Mouse (Mus musculus) left cerebral cortex, postnatal 36 days (tissue): ENCODE data around the gene Apol6. TPM values are rescaled to one million over a fixed set of nuclear protein-coding genes. Genes with fewer than 3 reads are reported as not detected.
"Not testable (repeated sequence)": the region's sequence is repeated elsewhere in the genome, so short reads cannot be mapped to it uniquely, and the experiment has no call there.

Source experiments
- DNase-seq, 2 experiments: peaks; one replicate each; pipeline ENCODE4 v3.0.0; 2021 to 2022; ENCODE audit warnings: low spot score in 2 of 2, mixed read lengths in 1 of 2
- intact Hi-C: fragments of 180-260 bp; cut with DNase I; formaldehyde crosslinking; loops from one replicate; pipeline ENCODE4 v1.15.1; 2025
- total RNA-seq, 2 experiments: library from RNA; stranded (reverse); gene quantifications; 2 replicates each; pipeline ENCODE4 v1.2.3; 2021

The Apol6 gene
- total RNA-seq, 2 experiments from 2014 or later = 0.27 to 0.49 TPM

DNA sequence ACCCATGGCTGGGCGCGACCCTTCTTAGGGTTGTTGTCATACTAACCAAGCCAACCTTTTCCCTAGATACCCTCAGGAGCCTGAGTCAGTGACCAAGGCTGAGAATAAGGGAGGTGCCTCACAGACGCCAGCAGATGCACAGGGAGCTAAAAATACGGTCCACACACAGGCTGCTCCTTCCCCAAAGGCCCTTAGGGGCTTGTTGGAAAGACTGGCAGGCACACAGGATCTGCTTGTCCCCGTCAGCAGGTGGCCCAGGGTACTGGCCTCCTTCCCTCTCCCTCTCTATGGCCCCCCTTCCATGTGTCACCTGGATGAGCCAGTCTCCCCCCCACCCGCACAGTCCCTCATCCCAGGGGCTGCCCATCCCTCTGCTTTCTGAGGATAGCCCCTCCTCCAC lies 16.9 kb upstream of the Apol6 start:
- DNase-seq = no peak
- intact Hi-C loops = loop anchor here (5.0 kb wide), 1 partner anchor 40 kb away; no protein-coding TSS in a partner anchor

DNA sequence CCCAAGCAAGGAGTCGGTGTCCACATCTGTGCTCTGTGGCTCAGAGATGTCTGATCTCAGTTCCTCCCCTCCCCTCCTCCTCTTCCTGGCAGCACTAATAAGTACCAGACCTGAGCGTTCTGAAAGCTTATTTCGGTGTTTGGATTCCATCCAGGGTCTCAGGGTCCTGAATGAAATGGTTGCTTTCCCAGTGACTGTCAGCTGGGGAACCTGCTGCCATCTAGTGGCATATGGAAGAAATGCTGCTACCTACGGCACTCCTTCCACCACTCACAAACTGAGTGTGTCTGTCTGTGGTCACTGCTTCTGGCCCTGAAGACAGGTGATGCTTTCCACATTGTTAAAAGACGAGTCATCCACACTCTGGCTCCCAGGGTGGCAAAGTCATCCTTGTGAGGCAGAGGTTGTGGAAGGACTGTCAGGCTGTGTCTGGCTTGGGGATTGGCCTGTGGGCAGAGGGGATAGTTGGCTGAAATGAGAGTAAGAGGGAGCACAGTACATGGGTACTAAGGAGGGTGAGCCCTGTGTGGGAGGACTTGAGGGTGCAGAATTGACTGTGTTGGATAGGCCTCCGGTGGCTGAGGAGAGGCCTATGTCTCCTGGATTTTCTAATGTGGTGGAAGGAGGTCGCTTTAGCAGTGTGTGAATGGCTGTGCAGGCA lies 15.1 kb upstream of the Apol6 start:
- peak in 1 of 2 experiments; percentile 44 for DNase-seq
- intact Hi-C loops = loop anchor here (5.0 kb wide), 1 partner anchor 38 kb away; no protein-coding TSS in a partner anchor

DNA sequence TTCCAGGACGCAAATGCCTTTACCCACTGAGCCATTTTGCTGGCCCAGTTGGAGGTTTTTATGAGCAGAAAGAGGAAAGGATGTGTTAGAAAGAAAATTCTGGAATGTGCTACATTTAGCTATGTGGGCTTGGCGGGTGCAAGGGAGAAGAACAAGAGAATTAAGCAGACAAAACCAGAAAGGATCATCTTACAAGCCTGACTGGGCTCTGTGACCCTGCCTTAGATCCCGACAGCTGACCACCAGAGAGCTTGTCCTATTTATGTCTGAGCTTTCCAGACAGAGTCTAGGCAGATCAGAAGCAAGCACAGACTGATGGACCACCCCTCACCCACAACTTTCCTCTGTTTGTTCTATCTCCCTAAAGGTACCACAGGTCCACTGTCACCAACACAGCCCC lies 13.3 kb upstream of the Apol6 start:
- DNase-seq = no peak
- intact Hi-C loops = no loop called here

DNA sequence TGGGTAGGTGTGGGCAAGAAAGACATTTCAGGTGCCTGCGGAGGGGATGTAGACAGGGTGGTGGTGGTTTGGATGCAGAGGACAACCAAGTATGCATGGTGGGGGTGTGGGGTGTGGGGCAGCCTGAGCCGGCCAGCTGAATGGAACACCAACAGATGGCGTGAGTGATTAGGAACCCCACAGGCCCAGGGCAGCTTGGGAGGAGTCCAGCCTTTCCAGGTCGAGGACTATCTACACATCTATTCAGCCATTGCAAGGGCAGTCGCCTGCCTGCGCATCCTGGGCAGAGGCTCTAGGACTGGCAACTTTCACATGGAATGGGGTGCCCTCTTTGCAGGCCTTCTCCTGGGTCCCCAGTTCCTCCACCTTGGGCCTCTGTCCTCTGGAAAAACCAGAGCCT lies 10.0 kb upstream of the Apol6 start:
- no peak for DNase-seq
- intact Hi-C loops = no loop called here

DNA sequence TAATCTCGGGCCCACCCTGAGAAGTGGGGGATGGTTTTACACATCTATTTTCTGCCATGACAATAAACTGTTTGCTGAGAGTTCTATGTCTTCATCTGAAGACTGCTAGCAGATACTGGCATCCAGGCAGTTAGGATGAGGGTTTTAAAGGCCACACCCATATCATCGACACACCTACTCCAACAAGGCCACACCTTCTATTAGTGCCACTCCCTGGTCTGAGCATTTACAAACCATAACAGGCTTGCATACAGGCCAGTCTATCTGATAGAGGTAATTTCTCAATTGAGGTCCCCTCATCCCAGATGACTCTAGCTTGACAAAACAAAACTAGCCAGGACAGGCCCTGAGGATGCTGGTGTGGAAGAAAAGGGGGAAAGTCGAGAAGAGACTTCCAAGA lies 8.9 kb upstream of the Apol6 start:
- no peak for DNase-seq
- intact Hi-C loops = no loop called here

DNA sequence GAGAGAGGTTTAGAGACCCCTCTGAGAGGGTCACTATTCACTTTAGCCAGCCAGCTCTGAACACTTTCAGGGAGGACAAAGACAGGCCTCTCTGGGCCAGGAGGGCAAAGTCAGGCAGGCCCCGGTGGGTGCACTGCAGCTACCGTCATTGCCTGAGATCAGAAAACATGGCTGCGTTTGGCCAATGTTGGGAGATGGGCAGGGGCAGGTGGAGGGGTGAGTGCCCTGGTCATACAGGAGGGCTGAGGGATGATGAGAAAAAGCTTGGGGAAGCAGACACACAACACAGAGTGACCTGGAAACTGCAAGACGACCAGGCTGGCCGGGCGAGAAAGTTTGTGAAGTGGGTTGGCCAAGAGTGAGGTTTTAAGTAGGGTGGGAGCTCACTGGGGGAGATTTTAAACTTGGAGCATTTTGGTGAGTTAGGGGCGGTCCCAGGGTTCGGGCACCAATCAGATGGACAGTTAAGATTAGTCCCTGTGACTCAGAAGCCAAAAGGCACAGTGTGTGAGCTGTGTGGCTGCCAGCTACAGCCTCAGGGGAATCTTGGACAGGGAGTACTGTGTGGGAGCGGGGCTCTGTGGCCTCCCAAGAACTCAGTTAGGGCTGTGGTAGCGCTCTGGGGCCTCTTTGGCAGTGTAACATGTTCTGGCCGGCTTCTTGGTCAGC lies 8.1 kb upstream of the Apol6 start:
- intact Hi-C loops = no loop called here
- DNase-seq = no peak

DNA sequence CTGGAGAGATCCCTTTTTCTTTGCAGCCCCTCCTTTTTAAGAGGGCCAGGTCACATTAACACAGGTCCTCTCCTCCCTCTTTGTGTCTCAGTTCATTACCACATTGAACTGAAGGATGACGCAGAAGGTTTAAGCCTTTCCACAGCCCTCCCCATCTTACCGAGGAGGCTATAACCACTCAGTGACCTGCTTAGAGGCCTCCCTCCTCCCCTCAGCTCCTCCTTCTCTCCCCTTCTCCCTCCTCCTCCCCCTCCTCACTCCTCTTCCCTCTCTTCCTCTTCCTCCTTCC lies 7.6 kb upstream of the Apol6 start:
- intact Hi-C loops = no loop called here

DNA sequence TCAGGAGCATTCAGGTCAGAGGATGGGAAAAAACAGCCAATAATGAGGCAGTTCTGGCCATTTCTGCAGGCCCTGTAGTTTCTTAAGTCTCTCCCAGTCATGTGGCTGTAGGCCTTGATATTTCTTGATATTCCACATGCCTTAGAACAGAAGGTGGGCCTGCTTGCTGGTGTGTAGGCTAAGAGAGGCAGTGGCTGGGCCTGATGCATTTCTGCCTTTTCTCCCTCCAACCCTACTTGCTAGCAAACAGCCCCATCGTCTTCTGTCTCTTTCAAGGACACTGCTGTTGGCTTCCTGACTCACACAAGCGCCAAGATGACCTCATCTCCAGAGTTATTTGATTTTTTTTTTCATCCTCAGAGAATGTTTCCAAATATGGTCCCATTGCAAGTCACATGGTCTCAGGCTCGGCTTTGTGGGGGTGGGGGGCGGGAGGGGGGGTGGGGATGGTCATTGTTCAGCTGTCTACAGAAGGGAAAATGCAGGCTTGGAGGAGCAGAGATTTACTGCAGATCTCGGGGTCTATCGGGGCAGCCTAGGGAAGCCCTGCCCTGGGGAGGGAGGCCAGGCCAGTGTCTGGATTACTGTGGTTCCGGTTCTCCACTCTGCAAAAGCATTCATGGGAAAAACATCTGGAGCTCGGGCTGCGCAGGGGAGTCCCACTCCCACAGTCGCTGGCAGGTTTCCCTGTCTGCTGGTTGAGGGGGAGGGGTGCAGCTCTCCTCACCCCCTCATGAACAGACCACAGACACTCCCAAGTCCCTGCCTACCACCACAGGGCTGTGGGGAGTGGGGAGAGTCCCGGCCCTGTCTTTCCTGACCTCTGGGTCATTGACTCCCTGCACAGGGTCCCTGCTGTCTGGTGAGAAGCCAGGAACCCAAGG lies 7.0 kb upstream of the Apol6 start:
- peak in 1 of 2 experiments; percentile 31 for DNase-seq
- intact Hi-C loops = no loop called here

More for the DNA sequence above, 7.6 kb upstream of the Apol6 start:
- DNase-seq = no peak

DNA sequence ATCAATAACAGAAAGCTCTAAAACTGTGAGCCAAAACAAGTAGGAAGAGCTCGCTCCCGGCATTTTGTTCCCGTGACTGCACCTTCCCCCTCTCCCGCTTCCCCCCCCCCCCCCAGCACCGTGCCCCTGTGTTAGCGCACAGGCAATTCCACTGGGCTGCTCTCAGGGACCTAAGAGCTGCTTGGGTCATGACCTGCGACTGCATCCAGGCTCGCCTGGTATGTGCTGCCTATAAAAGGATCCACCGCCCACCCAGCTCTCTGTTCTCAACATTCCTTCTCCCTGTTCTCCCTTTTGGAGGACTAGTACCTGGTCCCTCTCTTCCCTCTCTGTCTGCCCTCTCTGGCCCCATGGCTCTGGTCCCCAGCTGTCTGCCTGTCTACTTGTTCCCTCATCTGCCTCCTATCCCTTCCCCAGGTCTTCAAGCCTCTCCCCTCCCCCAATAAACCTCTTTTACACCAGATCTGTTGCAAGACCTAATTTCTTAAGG lies 5.3 kb upstream of the Apol6 start:
- no peak for DNase-seq
- intact Hi-C loops = no loop called here

DNA sequence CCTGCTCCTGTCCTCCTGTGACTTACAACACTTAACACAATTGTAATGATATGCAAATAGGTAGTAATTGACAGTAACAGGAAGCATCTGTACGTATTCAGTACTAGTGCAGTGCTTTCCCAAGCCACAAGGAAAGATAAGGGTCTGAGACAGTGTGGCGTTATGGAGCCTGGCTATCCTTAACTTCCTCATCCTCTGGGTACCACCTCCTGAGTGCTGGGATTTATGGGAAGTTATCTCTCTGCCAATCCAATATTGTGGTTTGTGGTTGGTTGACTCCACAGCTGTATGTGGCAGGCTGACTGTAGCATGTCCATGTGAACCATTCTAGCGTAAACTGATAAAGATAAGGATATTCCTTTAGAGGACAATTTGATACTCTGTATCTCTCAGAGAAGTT lies 3.7 kb upstream of the Apol6 start:
- no peak for DNase-seq

DNA sequence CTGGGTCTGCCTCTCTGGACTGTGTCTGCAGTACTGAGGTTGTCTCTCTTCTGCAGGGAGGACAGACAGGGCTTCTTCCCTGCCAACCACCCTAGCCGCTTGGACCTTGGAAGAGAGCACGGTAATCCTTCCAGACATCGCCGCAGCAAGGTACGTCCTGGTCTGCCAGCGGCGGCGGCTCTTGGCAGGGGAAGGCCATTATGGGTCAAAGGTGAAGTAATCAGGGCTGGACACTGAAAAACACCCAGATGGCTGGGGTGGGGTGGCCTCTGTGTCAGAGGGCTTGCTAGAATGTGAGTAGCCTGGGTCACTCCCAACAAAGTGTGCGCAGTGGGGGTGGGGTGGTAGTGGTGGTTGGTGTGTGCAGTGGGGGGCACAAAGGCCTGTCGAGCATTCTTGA lies 1.1 kb downstream of the Apol6 start:
- no peak for DNase-seq

More for the DNA sequence above, 3.7 kb upstream of the Apol6 start:
- intact Hi-C loops = no loop called here

DNA sequence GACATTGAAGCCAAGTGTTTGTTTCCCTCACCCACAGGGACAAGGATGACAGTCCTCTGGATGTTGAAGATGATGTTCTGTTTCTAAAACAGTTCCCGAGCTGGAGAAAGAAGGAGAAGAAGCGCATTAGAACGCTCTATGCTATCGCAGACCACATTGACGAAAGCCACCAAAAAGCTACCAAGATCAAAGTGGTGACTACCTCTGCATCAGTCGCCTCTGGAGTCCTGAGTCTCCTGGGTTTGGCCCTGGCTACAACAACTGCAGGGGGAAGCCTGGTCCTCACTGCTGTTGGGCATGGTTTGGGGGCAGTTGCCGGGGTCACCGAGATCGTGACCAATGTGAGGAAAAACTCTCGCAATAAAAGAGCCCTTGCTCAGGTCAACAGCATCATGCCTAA lies 6.0 kb downstream of the Apol6 start, which contains the start of gene Mb:
Gene Mb (minus strand): TSS at position 101 of the 400 bp plus-strand sequence.
- intact Hi-C loops = no loop called here
- DNase-seq = no peak

More for the DNA sequence above, 1.1 kb downstream of the Apol6 start:
- intact Hi-C loops = no loop called here

DNA sequence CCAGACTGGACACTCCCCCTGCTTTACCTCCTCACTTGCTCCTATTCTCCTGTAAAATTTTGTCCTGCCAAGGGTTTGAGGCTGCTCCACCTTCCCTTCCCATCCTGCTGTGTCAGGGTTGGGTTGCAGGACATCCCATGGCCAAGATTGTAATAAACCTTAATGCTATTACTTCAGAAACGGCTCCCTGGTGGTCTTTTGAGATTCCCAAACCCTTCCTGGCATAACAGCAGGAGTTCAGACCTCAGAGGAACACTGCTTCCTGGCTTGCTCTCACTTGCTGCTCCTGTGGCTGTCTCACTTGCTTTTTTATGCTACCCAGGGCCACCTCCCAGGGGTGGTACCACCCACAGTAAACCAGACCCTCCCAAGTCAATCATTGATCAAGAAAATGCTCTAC lies 7.6 kb downstream of the Apol6 start:
- no peak for DNase-seq
- intact Hi-C loops = no loop called here

DNA sequence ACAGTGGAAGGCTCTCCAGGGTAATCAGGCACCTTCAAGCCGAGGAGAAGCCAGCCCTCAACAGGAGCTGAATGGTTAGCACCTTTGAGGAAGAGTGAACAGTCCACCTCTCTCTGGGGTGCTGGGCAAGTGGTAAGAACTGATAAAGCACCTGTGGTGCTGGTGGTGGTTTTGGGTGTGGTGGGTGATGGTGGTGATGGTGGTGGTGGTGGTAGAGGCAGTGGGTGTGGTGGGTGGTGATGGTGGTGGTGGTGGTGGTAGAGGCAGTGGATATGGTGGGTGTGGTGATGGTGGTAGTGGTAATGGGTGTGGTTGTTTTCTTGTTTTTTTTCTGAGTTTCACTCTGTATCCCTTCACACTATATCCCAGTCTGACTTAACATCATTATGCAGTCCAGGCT lies 8.5 kb downstream of the Apol6 start:
- no peak for DNase-seq
- intact Hi-C loops = no loop called here

DNA sequence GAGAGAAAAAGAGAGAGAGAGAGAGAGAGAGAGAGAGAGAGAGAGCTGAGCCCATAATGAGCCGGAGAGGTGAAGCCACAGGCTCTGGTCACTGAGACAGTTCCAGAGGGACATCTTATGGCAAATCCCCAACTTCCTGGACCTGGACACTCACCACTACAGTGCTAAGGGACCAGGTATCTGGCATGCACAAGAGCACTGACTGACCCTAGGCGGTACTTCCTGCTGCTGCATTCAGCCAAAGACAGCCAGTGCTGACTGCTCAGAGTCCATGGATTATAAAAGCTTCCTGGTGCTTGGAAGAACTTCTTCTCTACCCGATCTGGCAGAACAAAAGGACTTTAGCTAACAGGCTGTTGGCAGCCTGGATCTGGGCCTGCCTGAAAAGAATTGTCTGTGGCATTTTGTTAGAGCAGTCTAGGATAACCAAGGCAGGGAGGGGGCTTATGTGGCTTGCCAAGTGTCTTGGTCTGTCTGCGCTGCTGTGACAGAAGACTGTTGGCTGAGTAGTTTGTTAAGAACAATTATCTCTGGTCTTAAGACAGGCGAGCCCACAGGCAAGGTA lies 10.2 kb downstream of the Apol6 start:
- DNase-seq = no peak
- intact Hi-C loops = no loop called here

DNA sequence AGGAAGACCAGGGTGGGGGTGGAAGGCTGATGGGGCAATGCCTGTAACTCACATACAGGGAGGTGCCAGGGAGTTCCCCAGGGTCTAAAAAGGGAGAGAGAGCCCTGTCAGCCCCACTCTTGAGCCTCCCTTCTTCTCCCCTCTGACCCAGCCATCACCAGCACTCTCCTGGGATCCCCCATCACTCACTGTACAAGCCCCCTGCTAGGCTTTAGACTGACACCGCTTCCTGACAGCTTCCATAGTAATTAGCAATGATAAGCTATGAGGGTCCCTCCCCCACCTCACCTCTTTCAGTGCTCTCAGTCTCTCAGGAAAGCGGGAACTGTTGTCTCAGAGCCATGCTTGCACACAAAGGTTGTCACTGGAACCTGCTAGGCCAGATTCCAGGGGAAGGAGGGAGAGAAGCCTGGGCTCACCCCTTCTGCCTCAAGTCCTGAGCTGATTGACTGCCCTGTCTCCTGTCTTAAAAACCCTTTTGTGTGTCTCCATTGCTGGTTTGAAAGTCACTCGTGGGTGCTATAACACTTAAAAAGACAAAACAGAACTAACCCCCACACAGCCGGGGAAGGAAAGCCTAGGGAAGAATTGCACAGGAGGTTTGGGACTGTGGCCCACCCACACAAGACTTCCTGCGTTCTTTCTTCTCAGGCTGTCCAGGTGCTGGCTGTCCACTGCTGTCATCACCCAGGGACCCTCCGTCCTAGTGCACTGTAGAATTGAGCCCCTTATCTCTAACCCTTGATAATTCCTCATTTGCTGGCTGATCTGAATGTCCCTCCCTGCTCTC lies 11.7 kb downstream of the Apol6 start:
- intact Hi-C loops = no loop called here
- no peak for DNase-seq

DNA sequence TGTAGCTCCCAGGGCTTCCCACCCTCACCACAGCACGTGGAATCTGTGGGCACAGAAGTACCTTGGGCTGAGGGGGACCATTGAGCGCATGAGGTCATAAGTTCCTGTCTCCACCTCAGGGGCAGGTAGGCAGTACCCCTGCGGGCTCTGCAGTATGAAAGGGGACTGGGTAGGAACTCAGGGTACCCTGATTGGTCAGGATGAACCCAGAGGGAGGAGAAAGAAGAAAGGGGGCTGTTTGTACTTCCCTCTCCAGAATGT lies 12.2 kb downstream of the Apol6 start:
- intact Hi-C loops = no loop called here
- no peak for DNase-seq

DNA sequence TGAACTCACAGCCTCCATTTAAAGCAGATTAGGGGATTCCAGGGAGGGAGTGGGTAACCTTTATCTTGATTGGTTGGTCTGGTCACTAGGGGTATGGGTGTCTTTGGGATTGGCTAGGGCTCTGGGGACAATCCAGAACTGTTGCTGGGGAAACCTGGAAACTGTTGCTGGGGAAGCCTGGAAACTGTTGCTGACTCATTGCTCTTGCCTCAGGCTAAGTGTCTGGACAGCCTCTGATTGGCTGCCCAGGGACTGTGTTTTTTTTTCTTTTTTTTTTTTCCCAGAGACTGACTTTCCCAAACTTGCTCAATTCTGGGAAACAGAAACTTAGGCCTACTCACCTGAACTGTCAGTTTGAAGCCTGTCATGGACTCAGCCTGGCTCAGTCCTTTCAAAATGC lies 14.0 kb downstream of the Apol6 start:
- intact Hi-C loops = no loop called here
- DNase-seq = no peak

DNA sequence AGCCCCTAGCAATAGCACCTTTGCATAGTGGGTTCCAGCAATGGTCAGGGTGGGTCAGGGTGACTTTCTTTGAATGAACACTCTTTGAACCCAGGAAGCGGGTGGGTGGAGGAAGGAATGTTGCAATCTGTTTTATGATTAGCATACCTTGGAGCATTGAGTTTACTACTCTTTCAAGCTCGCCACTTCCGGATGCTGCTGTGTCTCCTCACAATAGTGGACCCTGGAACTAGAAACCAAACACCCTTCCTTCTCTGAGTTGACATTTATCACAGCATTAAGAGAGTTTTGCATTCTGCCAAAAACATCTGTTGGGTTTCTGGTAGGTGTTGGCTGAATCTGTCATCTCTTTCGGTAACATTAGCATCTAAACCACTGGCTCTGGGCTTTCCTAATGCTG lies 14.9 kb downstream of the Apol6 start:
- intact Hi-C loops, DNase-seq: not testable (repeated sequence)

DNA sequence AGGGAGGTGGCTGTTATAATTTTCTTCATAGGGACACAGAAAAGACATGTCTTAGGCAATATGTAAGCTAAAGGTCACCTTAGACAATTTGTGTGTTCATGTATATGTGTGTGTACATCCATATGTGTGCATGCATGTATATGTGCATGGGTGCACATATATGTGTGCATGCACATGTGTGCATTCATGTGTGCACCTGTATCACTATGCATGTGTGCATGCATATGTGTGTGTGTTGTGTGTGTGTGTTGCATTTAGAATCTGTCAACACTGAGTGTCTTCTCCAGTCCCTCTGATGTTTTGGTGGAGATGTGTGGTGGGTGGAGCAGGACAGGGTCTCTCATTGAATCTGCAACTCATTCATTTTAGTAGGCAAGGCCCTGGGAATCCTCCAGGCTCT lies 18.2 kb downstream of the Apol6 start:
- DNase-seq = no peak
- intact Hi-C loops = no loop called here
